Mouse (Mus musculus): ENCODE measurements around the gene Lman2l. TPM values are rescaled to one million over a fixed set of nuclear protein-coding genes. Genes with fewer than 3 reads are reported as not detected.

Gene Lman2l
- polyA plus RNA-seq (2012; ENCODE audit: insufficient read depth, insufficient read length, missing spikeins) = 25.6 and 26.7 TPM in 2 replicates

GRCm38 (mm10) chr1:36444471-36445464 is at the start of gene Lman2l:
Lman2l (minus strand) TSS chr1:36445271.
- Histone ChIP-seq H3K4me3 (ENCODE audit: insufficient read depth, low read depth, low read length) (peak within 1 kb of the TSS; percentile 92), H3K27ac (replicated peaks; ENCODE audit: low read depth, low read length) (no peak within 1 kb of the TSS), H3K4me1 (ENCODE audit: control insufficient read depth, insufficient read depth, insufficient read length, low read length) (peaks cover 6% of the 10 kb centered on the region; the same call in 1 of the 2 replicates)

GRCm38 (mm10) chr1:36493299-36493698 is 48.2 kb upstream of the Lman2l start:
- Histone ChIP-seq H3K4me3 (ENCODE audit: insufficient read depth, low read depth, low read length) (no peak overlapping the region), H3K4me1 (ENCODE audit: control insufficient read depth, insufficient read depth, insufficient read length, low read length) (peaks cover 2% of the 10 kb centered on the region; the same call in 1 of the 2 replicates), H3K27ac (replicated peaks; ENCODE audit: low read depth, low read length) (no peak overlapping the region)

GRCm38 (mm10) chr1:36492416-36493139 is 47.5 kb upstream of the Lman2l start:
- Histone ChIP-seq H3K4me3 (ENCODE audit: insufficient read depth, low read depth, low read length) (no peak overlapping the region), H3K4me1 (ENCODE audit: control insufficient read depth, insufficient read depth, insufficient read length, low read length) (peaks cover 2% of the 10 kb centered on the region; the same call in 1 of the 2 replicates), H3K27ac (replicated peaks; ENCODE audit: low read depth, low read length) (no peak overlapping the region)

DNA sequence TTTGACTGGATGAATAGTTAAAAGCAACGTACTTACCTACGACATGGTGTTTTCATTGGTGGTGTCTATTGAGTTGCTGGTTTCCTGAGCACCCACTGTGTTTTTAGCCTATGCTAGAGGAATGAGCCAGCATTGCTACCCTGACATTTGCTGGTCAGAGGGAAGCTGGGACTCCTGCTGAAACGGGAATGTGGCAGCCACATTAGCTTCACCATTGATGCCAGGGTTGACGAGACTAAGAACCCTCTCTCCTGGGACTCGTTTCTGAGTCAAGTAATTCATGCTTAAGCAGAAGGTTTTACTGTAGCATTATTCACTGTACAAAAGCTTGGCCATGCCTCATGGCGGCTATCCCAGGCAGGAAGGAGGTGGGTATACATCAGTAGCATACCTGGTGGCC is 44.6 kb upstream of the Lman2l start:
- Histone ChIP-seq H3K27ac (replicated peaks; ENCODE audit: low read depth, low read length) (no peak overlapping the region), H3K4me1 (ENCODE audit: control insufficient read depth, insufficient read depth, insufficient read length, low read length) (peaks cover 2% of the 10 kb centered on the region; the same call in 1 of the 2 replicates), H3K4me3 (ENCODE audit: insufficient read depth, low read depth, low read length) (no peak overlapping the region)

- H3K4me3 ChIP-seq (ENCODE audit: insufficient read depth, low read depth, low read length) = no peak overlapping the region
- 0 out of 2 replicates have a peak, but pooled peaks cover under 1% of the 10 kb centered on the region for H3K4me1 ChIP-seq (ENCODE audit: control insufficient read depth, insufficient read depth, insufficient read length, low read length)
- no peak overlapping the region for H3K27ac ChIP-seq (replicated peaks; ENCODE audit: low read depth, low read length)
Measured at GRCm38 (mm10) chr1:36487111-36487510, 42.0 kb upstream of the Lman2l start.

GRCm38 (mm10) chr1:36485080-36485479 is 40.0 kb upstream of the Lman2l start:
- no peak overlapping the region for H3K27ac ChIP-seq (replicated peaks; ENCODE audit: low read depth, low read length)
- no peak overlapping the region for H3K4me3 ChIP-seq (ENCODE audit: insufficient read depth, low read depth, low read length)
- H3K4me1 ChIP-seq (ENCODE audit: control insufficient read depth, insufficient read depth, insufficient read length, low read length) = no peaks in the 10 kb centered on the region

- no peaks in the 10 kb centered on the region for H3K4me1 ChIP-seq (ENCODE audit: control insufficient read depth, insufficient read depth, insufficient read length, low read length)
- H3K27ac ChIP-seq (replicated peaks; ENCODE audit: low read depth, low read length) = no peak overlapping the region
- H3K4me3 ChIP-seq (ENCODE audit: insufficient read depth, low read depth, low read length) = no peak overlapping the region
Measured at GRCm38 (mm10) chr1:36483825-36484224, 38.8 kb upstream of the Lman2l start.

DNA sequence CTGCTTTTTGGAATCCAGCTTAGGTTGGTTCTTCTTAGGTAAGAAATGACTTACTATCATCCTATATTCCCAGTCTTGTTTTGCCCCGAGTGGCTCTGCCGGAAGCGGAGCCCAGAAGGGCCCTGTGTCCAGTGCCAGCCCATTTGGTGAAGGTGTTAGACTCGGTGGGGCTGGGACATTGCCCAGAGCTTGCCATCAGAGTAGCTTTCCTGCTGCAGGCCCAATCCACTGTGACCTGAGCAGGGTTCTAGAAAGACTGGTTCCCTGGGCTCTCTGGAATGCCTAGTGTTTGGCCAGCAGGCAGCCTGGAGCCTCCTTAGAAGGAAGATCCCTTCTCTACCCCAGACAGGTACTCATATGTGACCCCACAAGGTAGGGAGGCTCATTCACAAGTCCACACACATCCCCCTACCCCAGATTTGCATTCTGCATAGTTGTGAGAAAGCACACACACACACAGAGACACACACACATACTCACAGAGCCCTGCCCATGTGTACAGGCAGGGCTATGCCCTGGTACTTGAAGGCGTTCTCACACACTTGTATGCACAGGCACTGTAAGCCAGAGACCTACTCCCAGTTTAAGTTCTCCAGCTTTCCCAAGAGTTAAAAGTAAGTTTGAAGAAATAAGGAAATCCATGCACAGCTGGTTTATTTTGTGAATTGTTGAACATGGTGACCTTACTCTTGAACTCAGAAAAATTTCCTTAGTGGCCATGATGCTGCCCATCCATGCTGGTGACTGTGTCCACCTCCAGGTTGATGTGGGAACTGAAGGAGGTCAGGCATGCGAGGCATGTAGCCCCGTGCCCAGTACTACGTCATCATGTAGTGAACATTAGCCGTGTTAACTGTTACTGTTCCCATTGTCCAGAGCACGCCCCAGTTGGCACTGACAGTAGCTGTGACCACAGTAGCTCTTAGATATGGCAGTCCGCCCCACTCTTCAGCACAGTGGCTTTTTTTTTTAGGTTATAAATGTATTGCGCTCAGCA is 35.1 kb upstream of the Lman2l start:
- no peak overlapping the region for H3K4me3 ChIP-seq (ENCODE audit: insufficient read depth, low read depth, low read length)
- H3K4me1 ChIP-seq (ENCODE audit: control insufficient read depth, insufficient read depth, insufficient read length, low read length) = peaks cover 4% of the 10 kb centered on the region; the same call in 1 of the 2 replicates
- no peak overlapping the region for H3K27ac ChIP-seq (replicated peaks; ENCODE audit: low read depth, low read length)

DNA sequence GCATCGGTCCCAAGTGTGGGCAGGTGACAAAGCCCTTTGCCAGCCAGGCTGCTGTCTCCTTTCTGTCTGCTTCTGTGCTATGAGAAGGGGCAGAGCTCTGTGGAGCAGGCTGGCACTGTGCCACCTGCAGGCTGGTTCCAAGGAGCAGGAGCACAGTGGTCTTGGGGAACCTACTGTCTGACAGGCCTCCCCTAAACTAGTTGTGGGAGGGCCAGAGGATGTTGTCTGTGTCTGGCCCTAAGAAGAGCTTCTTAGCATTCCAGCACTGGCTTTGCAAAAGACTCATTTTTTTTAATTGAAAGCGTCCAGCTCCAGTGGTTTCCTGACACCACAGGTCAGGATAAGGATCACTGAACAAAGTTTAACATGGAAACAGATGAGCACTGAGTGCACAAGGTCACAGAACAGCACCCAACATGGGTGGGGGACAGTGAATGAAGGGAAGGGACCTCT is 33.3 kb upstream of the Lman2l start:
- no peak overlapping the region for H3K4me3 ChIP-seq (ENCODE audit: insufficient read depth, low read depth, low read length)
- peaks cover 16% of the 10 kb centered on the region for H3K4me1 ChIP-seq (ENCODE audit: control insufficient read depth, insufficient read depth, insufficient read length, low read length)
- no peak overlapping the region for H3K27ac ChIP-seq (replicated peaks; ENCODE audit: low read depth, low read length)

DNA sequence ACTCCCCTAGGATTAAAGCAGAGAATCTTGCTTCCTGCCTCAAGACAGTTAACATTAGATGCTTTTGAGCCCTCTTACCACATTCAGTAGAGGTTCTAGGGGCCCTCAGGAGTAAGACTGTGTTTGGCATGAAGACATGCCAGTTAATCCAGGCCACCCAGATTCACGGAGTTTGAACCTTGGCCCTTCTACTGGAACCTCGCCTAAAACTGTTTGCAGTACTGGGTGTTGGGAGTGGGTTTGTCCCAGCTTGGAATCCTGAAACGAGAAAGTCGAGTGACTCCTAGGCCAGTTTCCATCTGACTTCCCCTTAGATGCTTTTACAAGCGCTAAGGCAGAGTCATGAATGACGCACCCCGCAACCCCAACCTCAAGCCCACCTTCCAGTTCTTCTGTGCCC is 31.4 kb upstream of the Lman2l start:
- no peak overlapping the region for H3K27ac ChIP-seq (replicated peaks; ENCODE audit: low read depth, low read length)
- no peak overlapping the region for H3K4me3 ChIP-seq (ENCODE audit: insufficient read depth, low read depth, low read length)
- peaks cover 30% of the 10 kb centered on the region for H3K4me1 ChIP-seq (ENCODE audit: control insufficient read depth, insufficient read depth, insufficient read length, low read length)

DNA sequence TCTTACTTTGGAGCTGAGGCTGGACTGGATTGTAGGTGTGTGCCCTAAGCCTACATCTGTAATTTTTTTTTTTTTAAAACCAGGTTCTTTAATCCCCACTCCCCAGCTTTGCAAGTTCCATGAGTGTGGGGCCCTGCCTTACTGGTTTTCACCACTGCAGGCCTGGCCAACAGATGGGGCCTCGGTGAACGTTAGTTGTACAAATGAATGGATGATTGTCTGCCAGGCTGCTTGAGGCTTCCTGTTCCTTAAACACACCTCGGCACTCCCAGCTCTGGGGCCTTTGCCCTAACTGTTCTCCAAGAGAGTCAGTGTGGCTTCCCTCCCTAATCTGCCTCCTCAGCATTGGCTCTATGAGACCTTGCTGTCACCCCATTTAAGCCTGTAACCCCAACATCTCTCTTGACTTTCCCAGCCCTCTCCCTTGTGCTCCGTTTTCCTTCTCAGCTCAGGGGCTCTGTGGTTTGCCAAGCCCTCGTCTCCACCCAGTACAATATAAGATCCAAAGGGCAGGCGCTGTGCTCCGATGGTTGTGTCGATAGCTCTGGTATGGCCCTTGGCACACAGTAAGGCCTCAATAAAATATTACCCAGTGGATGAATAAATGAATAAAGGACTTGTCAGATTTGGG is 30.5 kb upstream of the Lman2l start:
- Histone ChIP-seq H3K4me1 (ENCODE audit: control insufficient read depth, insufficient read depth, insufficient read length, low read length) (peaks cover 30% of the 10 kb centered on the region), H3K4me3 (ENCODE audit: insufficient read depth, low read depth, low read length) (no peak overlapping the region), H3K27ac (replicated peaks; ENCODE audit: low read depth, low read length) (no peak overlapping the region)

DNA sequence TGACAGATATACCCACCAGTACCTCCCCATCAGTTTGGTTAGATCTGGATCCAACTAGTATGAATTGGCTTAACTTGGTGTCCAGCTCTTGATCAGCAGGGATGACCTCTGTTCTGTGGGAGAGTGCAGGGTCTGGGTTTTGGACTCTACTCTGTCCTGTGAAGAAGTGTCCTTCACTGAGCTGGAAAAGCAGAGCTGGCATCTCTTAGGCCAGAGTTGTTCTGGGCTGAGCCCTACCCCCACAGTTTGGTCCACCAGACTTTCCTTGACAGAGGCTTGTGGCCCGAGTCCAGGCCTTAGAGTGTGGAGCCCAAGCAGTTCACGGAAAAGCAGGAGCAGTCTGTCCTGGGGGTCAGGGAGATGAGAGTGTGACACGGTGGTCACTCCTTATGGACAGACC is 29.6 kb upstream of the Lman2l start:
- H3K27ac ChIP-seq (replicated peaks; ENCODE audit: low read depth, low read length) = no peak overlapping the region
- no peak overlapping the region for H3K4me3 ChIP-seq (ENCODE audit: insufficient read depth, low read depth, low read length)
- H3K4me1 ChIP-seq (ENCODE audit: control insufficient read depth, insufficient read depth, insufficient read length, low read length) = peaks cover 30% of the 10 kb centered on the region

DNA sequence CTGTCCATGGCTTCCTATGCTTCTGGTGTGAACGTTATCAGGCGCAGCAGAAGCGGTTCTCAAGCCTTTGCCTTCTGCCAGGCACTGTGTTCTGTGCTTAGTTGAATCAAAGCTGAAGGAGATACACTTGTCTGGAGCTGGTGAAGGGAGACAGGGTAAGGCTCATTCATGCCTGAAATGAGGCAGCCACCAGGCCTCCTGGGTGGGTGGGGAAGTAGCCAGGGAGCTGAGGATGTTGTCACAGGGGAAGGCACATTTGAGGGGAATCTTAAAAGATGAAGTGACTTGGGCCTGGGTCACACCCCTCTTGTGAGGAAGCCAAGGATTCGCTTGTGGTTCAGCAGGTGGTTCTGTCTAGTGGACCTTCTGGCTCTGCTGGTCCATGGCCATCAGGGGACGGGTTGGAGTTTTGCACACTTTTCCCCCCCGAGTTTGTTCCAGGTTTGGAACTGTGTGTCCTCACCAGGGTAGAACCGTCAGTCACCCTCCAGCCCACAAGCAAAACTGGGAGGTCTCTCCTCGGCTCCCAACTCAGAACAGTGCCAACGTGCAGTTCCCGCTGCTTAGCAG is 28.2 kb upstream of the Lman2l start:
- 0 out of 2 replicates have a peak overlapping the region, but pooled peaks have one; percentile 13 for H3K4me3 ChIP-seq (ENCODE audit: insufficient read depth, low read depth, low read length)

GRCm38 (mm10) chr1:36472106-36472440 is 27.0 kb upstream of the Lman2l start:
- peak overlapping the region; percentile 64 for H3K4me3 ChIP-seq (ENCODE audit: insufficient read depth, low read depth, low read length)
- H3K27ac ChIP-seq (replicated peaks; ENCODE audit: low read depth, low read length) = no peak overlapping the region
- H3K4me1 ChIP-seq (ENCODE audit: control insufficient read depth, insufficient read depth, insufficient read length, low read length) = peaks cover 30% of the 10 kb centered on the region

More for the DNA sequence above, 28.2 kb upstream of the Lman2l start:
- Histone ChIP-seq H3K27ac (replicated peaks; ENCODE audit: low read depth, low read length) (no peak overlapping the region), H3K4me1 (ENCODE audit: control insufficient read depth, insufficient read depth, insufficient read length, low read length) (peaks cover 30% of the 10 kb centered on the region)

Data from brown adipose tissue, adult 24 weeks (tissue).